ENCODE assay signal across 8 mouse cellular contexts in the genomic region with DNA sequence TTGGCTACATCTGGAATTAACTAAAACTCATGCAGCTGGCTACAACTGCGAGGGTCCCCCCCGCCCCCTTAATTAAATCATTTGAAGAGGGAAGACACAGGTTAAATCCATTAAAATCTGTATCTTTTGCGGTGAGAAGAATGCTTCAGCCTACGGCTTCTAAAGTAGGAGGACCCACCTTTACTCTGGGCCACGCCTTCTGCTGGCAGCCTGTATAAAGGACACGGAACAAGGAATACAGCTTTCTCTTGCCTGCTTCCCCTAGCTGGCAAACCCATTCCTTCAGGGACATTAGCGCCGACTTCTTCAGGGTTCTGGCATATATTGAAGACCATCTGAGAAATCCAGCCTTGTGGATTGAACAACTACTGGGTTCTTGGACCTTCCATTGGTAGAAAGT.
DNase-seq lines count a peak whose midpoint lies in the region; ATAC-seq lines count a peak whose summit lies in the region.
"Had no signal": no experiment of that assay in that cellular context is flagged by ENCODE, and none has a peak within 500 bp of the region (broad histone marks: within the 10 kb centered on the region; RNA-seq: fewer than 3 reads in every experiment).

No protein-coding gene starts in this region.

- no peaks in the 10 kb centered on the region for H3K36me3 ChIP-seq in liver, embryonic 11.5 days (ENCODE audit: control insufficient read depth, insufficient read depth, low read length)
- H3K36me3 ChIP-seq in embryonic facial prominence, embryonic 10.5 days (replicated peaks): no peaks in the 10 kb centered on the region
- no peaks in the 10 kb centered on the region for H3K36me3 ChIP-seq in intestine, embryonic 16.5 days (ENCODE audit: control insufficient read depth, insufficient read depth, low read length)
- no peaks in the 10 kb centered on the region for H3K36me3 ChIP-seq in neural tube, embryonic 15.5 days
- no peaks in the 10 kb centered on the region for H3K36me3 ChIP-seq in forebrain, embryonic 11.5 days (ENCODE audit: control insufficient read depth, insufficient read depth, low read length)

- H3K4me1 ChIP-seq in liver, embryonic 11.5 days (replicated peaks; ENCODE audit: control insufficient read depth, insufficient read depth, low read length): no peaks in the 10 kb centered on the region
- H3K4me1 ChIP-seq in embryonic facial prominence, embryonic 10.5 days: peaks cover 5% of the 10 kb centered on the region
- H3K4me1 ChIP-seq in intestine, embryonic 16.5 days (ENCODE audit: control insufficient read depth, insufficient read depth, low read length): no peaks in the 10 kb centered on the region
- peaks cover 4% of the 10 kb centered on the region; the same call in 1 of the 2 replicates for H3K4me1 ChIP-seq in neural tube, embryonic 15.5 days
- H3K4me1 ChIP-seq in forebrain, embryonic 11.5 days (replicated peaks; ENCODE audit: control insufficient read depth, insufficient read depth, low read length): no peaks in the 10 kb centered on the region

- H3K9ac ChIP-seq in liver, embryonic 11.5 days (ENCODE audit: low read depth, low read length): no peak overlapping the region
- no peak overlapping the region for H3K9ac ChIP-seq in intestine, embryonic 16.5 days (ENCODE audit: low read depth, low read length)
- no peak overlapping the region for H3K9ac ChIP-seq in neural tube, embryonic 15.5 days (replicated peaks)
- no peak overlapping the region for H3K9ac ChIP-seq in forebrain, embryonic 11.5 days (ENCODE audit: low read length)

- no peak for ATAC-seq in liver, embryonic 11.5 days (replicated peaks; ENCODE audit: low FRiP score)
- no peak; the same call in 1 of the 2 replicates for ATAC-seq in intestine, embryonic 16.5 days
- ATAC-seq in neural tube, embryonic 15.5 days (ENCODE audit: low FRiP score): no peak
- no peak for ATAC-seq in forebrain, embryonic 11.5 days (replicated peaks; ENCODE audit: low FRiP score)

- DNase-seq in liver, embryonic 11.5 days (ENCODE audit: low spot score): no peak
- no peak for DNase-seq in liver
- DNase-seq in embryonic facial prominence, embryonic 10.5 days (ENCODE audit: low spot score): no peak
- no peak for DNase-seq in spleen, postnatal 36 days (ENCODE audit: low spot score in 2 of 2)
- no peak for DNase-seq in forebrain, embryonic 11.5 days (ENCODE audit: low spot score)
- DNase-seq: cerebellum, adult 9-11 months had no signal

- no peaks in the 10 kb centered on the region for H3K27me3 ChIP-seq in liver, embryonic 11.5 days (replicated peaks; ENCODE audit: control insufficient read depth, insufficient read depth, low read length)
- no peaks in the 10 kb centered on the region for H3K27me3 ChIP-seq in embryonic facial prominence, embryonic 10.5 days (replicated peaks; ENCODE audit: low read depth, poor library complexity, severe bottlenecking)
- H3K27me3 ChIP-seq in intestine, embryonic 16.5 days (replicated peaks; ENCODE audit: control insufficient read depth, insufficient read depth, low read length): no peaks in the 10 kb centered on the region
- no peaks in the 10 kb centered on the region for H3K27me3 ChIP-seq in neural tube, embryonic 15.5 days (replicated peaks)
- H3K27me3 ChIP-seq in forebrain, embryonic 11.5 days (ENCODE audit: control insufficient read depth, insufficient read depth, low read length): no peaks in the 10 kb centered on the region

- WGBS in liver, embryonic 11.5 days: 37% methylated on average over 8 of the region's 8 CpGs
- 37% methylated on average over 8 of the region's 8 CpGs for WGBS in embryonic facial prominence, embryonic 10.5 days
- WGBS in intestine, embryonic 16.5 days: 55% methylated on average over 8 of the region's 8 CpGs
- 57% methylated on average over 8 of the region's 8 CpGs for WGBS in neural tube, embryonic 15.5 days
- WGBS in forebrain, embryonic 11.5 days: 50% methylated on average over 8 of the region's 8 CpGs

- peak overlapping the region; percentile 39 for H3K4me2 ChIP-seq in liver, embryonic 11.5 days
- H3K4me2 ChIP-seq in intestine, embryonic 16.5 days (ENCODE audit: low read depth, low read length): 0 out of 2 replicates have a peak overlapping the region, but pooled peaks have one; percentile 15
- H3K4me2 ChIP-seq in neural tube, embryonic 15.5 days: 0 out of 2 replicates have a peak overlapping the region, but pooled peaks have one; percentile 17
- H3K4me2 ChIP-seq in forebrain, embryonic 11.5 days (ENCODE audit: low read depth, low read length, severe bottlenecking): no peak overlapping the region

- H3K9me3 ChIP-seq in liver, embryonic 11.5 days (ENCODE audit: control insufficient read depth, low read length): no peaks in the 10 kb centered on the region
- no peaks in the 10 kb centered on the region for H3K9me3 ChIP-seq in embryonic facial prominence, embryonic 10.5 days
- H3K9me3 ChIP-seq in intestine, embryonic 16.5 days (ENCODE audit: control insufficient read depth, low read length): no peaks in the 10 kb centered on the region
- H3K9me3 ChIP-seq in neural tube, embryonic 15.5 days (replicated peaks): no peaks in the 10 kb centered on the region
- no peaks in the 10 kb centered on the region for H3K9me3 ChIP-seq in forebrain, embryonic 11.5 days (ENCODE audit: control insufficient read depth, low read length)

- H3K4me3 ChIP-seq in liver, embryonic 11.5 days (ENCODE audit: low read depth, low read length): no peak overlapping the region
- H3K4me3 ChIP-seq in embryonic facial prominence, embryonic 10.5 days: peak overlapping the region; percentile 31; the same call in 1 of the 2 replicates
- H3K4me3 ChIP-seq in intestine, embryonic 16.5 days (ENCODE audit: low read length): no peak overlapping the region
- H3K4me3 ChIP-seq in neural tube, embryonic 15.5 days (replicated peaks): no peak overlapping the region
- no peak overlapping the region for H3K4me3 ChIP-seq in forebrain, embryonic 11.5 days (ENCODE audit: low read depth, low read length)

- no peak overlapping the region for H3K27ac ChIP-seq in liver, embryonic 11.5 days (ENCODE audit: low read depth, low read length)
- no peak overlapping the region for H3K27ac ChIP-seq in embryonic facial prominence, embryonic 10.5 days (replicated peaks)
- H3K27ac ChIP-seq in intestine, embryonic 16.5 days (ENCODE audit: low read length): no peak overlapping the region
- no peak overlapping the region for H3K27ac ChIP-seq in neural tube, embryonic 15.5 days (replicated peaks)
- no peak overlapping the region for H3K27ac ChIP-seq in forebrain, embryonic 11.5 days (ENCODE audit: low read depth, low read length)
